Mouse (Mus musculus) heart, adult 9 months (tissue): ENCODE results near the gene Nuak2.

ENCODE experiments used
- DNase-seq, 2 experiments: peaks; one replicate each; pipeline ENCODE4 v3.0.0; 2022; ENCODE audit warnings: low spot score in 2 of 2

Gene Nuak2

DNA sequence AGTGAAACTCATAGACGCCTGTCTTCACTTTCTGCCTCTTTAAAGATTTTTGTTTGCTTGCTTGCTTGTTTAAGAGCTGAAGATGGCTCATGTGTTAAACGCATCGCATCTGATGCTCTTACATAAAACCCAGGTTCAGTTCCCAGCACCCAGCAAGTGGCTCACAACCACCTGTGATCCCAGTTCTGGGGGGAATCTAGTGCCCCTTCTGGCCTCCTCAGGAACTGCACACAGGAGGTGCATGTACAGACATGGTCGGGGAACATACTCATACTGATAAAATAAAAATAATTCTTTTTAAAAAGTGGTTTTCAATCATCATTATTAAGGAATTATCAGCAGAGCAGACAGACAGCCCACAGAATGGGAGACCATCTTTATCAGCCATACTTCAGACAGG lies 35.1 kb downstream of the Nuak2 start:
- no peak for DNase-seq

DNA sequence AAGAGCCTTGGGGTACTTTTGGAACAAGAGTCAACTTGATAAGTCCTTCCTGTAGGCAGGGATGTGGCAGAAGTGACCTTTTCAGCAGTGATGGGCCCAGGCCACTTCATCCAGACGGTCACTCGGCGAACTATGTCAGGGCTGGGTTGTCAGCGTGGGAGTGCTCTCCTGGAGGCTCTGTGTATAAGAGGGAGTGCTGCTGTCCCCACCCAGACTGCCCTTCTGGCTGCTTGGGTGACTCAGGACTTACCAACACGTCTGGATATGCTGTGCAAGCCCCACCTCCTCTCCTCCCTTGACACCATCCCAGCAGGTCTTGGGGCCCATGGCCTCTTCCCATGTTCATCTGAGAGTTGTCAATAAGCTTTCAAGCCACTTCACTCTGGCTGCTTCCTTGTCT lies 37.5 kb downstream of the Nuak2 start:
- no peak for DNase-seq

DNA sequence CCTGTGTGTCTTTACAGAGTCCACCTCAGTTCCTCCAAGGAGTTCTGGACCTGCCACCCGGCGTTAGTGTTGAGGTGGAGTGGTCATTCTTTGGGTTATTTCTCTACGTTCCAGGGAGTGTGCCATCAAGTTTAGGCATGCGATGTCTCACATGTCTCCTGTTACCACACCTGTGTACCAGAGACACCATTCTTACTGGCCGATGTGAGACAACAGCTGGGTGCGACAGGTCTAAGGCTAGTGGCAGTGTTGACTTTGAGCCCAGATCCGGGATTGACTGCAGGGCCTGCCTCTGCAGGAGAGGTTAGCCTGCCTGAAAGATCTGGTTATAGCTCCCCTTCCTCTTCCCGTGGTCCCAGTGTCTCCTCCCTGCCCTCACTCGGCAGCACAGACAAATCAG lies 38.3 kb downstream of the Nuak2 start:
- no peak for DNase-seq

DNA sequence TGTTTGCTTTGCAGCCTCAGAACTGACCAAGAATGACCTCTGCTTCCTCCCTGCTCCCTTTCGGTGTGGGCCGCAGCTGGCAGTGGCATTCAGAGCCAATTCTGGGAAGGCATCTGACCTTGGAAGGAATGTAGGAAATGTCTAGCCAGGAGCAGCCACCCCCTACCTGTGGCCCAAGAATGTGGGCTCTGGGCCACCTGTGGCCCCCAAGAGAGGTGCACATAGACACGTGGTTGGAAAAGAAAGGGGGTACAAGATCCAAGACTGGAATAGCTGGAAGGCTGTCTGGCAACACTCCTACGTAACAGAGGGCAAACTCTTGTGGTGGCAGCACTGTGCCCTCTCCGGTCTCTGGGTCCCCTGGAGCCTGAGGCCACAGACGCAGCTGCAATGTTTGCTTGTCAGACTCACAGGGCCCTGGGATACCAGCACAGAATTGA lies 39.3 kb downstream of the Nuak2 start:
- DNase-seq, result peak; percentile 46 to 58

DNA sequence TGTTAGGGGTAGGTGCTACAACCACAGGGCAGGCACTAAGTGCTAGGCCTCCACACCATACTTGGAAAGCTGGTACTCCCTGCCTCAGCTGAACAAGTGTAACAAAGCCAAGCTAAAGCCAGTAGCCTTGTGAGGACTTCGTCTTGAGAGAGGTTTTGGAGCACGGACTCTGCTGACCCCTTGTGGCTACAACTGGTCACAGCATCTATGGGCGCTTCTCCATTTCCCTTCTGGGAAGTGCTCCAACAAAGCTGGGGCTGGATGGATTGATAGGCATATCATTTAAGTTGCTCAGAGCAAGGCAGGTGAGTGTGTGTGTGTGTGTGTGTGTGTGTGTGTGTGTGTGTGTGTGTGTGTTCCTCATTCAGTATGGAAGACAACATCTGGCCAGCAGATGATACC lies 39.9 kb downstream of the Nuak2 start:
- peak; percentile 79 to 90 for DNase-seq

DNA sequence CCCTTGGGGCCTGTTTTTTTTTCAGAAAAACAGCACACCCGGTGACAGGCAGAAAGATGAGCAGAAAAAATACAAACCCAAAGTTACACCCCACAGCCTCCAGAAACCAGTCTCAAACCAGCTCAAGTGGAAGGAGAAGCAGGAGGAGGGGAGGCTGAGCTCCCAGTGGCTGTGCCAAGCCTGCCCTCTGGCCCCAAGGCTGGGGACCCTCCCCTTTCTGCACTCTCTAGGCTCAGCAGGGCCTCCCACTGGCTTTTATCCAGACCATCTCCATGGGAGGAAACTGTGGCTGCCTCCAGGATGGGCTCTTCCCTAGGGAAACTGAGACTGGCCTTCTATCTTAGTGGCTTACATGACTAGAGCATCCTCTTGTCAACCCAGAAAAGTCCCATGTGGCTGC lies 40.9 kb downstream of the Nuak2 start:
- DNase-seq, result no peak

DNA sequence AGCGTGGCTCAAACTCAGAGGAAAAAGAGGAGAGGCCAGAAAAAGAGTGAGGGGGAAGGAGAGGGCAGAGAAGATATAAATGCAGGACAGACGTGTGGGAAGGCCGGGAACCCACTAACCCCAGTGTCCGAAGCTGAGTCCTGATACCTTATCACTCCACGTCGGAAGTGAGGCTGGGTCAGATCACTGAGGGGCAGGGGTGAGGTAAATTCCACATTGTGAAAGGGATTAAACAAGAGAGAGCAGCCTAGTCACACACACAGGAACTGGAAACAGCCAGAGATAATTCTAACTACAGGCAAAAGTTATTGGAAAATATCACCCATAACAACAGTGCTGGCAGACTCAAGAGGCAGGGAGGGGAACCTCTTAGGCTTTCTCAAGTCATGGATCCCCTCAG lies 46.0 kb downstream of the Nuak2 start:
- no peak for DNase-seq

DNA sequence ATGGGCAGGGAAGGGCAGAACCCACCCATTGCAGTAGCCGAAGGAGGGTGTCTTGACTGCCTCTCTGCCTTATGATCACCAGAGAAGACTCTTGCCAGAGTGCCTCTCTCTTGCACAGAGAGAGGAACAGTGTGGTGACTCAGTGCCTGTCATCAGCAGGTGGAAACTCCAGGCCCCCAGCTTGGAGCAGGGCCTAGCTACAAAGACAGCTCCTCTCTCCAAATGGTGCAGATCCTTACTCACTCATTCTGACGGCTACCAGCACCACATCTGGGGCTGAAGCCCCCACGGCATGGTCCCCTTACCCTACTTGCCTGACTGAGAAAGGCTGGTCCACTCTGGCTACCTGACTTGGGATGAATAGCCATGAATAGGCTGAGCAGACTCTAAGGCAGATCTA lies 48.5 kb downstream of the Nuak2 start:
- DNase-seq, result no peak

DNA sequence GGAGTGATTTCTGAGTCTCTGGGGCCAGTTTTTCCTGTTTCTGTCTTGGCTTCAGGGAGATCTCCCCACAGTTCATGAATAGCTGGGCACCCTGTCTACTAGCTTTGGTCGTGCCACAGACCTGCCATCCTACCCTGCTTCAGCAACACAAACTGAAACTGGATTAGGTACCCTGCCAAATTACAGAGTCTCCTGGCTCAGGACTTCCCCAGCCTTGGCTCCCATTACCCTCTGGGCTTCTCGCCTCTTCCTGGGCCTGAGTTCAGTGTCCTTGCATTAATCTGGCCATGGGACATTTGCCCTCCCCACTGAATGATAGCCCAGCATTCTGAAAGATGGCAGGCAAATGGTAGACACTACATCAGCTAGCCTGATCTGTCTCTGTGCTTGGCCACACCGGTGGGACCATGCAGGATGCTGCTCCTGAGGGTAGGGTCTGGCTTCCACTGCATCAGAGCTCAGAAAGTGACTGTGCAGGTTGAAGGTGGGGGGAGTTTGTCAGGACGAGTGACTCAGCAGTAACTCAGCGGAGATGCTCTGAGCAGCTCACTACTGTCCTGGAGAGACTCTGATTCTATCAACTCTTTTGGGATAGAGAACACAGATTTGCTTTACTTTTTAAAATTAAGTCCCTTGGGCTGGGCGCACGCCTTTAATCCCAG lies 49.1 kb downstream of the Nuak2 start:
- DNase-seq, result peak in 1 of 2 experiments; percentile 56

DNA sequence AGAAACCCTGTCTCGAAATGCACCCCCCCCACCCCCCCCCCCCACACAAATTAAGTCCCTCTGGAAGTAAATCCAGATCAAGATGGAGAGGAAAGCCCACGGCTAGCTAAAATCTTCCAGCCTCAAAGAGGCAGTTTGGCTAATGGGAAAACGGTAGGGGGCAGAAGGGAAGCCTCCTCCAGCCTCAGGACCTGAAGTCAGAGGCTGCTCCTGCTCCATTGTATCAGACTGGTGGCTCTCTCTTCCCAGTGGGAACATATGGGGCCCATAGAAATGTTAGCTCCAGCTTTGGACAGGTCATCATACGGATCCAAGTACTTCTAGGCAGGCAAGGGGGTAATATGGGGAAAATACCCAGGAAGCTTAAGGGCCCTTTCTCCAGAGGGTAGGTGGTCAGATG lies 49.7 kb downstream of the Nuak2 start:
- DNase-seq, result no peak

DNA sequence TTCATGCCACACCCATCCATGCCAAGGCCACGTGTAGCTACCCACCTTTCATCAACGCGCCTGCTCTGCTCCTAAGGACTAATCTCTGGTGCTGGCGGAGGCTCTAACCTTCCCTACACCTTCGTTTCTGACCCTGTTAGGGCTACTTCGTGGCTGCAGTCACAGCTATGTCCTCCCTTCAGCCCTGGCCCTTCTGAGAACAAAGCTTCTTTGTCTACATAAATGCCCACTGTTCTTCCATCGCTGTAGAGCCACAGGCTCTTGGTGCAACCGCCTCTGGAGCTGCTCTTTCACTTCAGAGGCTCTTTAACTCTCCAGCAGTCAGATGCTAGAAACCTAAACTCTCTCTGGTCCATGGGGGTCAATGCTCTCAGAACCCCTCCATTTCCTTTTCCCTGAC lies 50.3 kb downstream of the Nuak2 start:
- no peak for DNase-seq

DNA sequence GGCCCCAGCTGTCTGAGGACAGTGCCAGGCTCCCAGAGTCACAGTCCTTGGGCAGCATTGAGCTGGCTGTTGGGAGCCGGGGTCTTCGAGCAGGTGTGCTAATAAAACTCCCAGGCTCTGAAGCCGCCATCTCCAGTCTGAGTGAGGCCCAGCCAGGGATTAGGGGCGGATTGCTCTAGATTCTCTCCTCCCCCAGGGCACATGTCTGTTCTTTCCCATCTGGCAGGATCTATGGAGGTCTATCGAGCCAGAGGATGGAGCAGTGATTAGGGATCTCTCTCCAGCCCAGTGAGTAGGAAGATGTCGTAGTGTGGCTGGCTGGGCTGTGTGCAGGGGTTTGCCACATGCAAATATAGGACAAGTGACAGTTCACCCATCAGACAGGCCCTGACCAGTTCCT lies 51.0 kb downstream of the Nuak2 start:
- DNase-seq, result no peak

DNA sequence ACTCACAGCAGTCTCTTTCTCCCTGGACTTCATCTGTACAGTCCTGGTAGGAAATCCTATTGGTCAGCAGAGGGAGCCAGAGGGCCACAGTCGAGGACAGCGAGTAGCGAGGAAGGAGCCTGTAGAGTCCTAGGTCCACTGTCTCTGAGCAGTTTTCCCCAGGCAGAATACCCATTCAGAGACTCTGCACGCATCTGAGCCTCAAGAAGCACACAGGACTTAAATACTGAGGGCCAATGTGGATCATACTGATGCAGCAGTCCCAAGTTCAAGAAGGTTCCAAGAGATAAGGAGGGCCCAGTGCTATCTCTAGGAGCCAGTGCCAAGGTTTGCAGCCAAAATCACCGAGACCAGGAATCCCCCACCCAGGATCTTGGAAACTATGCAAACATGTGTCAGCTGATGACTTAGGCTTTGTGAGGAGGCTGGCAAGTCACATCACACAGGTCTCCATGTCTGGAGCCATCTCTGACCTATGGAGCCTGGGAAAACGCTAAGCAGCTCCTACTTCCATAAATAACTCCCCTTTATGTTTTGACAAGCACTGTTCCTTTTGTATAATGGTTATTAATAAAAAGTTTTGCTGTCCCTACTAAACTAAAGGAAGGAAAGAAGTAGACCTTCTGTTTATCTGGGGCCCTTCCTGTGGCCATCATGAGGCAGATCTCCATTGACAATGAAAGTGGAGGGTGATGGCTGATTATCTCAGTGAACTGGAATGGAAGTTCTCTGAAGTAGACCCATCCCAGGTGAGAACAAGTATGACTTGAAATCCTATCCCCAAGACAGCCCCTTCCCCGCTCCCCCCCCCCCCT lies 52.0 kb downstream of the Nuak2 start:
- peak; percentile 78 to 88 for DNase-seq

DNA sequence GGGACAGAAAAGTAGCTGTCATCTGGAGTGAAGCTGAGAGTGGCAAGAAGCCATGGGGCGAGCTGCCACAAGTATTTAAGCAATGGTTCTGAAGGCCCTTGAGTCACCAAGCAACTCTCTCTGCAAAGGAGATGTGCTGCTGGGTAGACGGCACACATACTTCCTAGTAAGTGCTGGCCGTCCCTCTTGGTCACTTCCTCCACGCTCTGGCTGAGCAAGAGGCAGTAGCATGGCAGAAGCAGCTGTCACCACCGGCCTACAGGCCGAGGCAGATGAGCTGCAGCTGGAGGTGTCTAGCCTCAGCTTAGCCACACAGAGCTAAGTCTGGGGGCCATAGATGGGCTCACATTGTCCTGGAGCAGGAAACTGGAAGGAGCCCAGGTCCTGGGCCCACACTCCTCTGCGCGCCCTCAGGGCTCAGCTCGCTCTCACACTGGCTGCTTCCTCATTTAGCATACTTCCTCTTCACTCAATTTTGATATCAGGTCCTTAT lies 54.8 kb downstream of the Nuak2 start:
- DNase-seq, result peak in 1 of 2 experiments; percentile 55

DNA sequence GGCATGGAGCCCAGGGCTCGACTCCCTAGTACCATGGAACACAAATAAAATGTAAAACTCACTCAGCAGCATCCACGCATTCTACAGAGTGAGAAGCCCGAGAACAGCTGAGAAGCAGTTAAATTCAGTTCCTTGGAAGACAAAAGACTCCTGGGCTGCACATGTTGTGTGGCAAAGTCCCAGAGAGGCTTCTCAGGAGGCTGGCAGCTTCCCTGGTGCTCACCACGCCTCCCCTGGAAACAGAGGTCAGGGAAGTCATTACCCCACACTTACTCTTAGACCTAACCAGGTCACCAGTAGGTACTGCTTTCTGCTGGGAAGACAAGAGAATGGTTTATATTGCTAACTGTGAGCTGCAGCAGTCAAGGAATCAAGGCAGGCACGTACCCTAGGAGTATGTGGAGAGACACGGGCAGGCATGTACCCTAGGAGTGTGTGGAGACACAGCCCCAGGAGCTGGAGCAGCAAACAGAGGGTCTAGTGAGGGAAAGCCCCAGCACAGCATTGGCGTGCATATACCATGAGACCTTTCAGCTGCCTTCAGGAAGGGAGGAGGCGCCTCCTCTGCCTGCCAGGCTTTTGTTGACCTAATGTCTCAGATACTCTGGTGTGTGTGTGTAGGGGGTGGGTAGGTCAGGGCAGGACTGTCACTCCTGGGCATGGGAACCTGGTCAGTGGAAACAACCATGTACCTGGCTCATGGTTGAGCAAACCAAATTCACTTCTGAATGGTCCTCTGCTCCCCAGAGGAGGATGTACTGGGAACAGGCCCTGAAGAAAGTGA lies 55.6 kb downstream of the Nuak2 start:
- DNase-seq, result no peak

DNA sequence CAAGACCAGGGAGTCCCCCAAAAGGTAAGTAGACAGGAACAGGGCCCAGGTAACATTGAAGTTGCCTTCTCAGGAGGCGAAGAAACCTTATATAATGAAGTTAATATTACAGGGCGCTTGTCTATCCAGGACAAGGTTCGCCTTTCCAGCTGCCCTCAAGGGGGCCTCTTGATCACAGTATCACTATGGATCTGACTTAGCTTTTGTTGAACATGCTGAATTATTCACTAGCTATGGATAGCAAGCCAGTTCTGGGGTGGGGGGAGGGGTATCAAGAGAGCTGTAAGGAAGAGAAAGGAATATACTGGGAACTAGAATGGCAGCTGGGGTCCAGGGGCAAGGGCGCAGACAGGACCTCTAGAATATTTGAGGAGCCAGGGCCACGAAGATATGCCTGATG lies 56.4 kb downstream of the Nuak2 start:
- no peak for DNase-seq

DNA sequence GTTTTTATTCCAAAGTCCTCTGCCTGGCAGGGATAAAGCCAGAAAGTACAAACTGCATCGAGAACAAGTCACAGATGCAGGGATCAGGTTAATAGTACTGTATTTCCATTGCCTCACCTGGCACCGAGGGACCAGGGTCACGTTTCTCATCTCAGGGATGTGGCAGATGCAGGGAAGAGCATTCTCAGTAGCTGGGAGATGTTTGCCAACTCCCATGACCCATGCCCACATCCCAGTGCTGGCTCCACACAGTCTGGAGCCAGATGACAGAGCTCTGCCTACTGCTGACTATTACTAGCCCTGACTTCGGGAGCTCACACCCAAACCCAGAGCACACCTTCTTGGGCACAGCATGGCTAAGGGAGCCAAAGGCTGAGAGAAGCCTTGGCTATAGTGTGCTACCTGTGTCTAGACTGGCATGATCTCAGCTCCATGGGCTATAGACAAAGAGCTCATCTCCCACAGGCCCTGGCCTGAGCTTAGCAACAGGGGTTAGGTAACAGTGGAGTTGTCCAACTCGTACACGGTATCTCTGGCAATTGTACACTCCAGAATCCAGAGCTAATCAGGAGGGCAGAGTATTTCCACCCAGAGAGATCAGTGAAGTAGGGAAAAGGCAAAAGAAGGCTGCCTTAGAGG lies 57.1 kb downstream of the Nuak2 start:
- DNase-seq, result no peak

DNA sequence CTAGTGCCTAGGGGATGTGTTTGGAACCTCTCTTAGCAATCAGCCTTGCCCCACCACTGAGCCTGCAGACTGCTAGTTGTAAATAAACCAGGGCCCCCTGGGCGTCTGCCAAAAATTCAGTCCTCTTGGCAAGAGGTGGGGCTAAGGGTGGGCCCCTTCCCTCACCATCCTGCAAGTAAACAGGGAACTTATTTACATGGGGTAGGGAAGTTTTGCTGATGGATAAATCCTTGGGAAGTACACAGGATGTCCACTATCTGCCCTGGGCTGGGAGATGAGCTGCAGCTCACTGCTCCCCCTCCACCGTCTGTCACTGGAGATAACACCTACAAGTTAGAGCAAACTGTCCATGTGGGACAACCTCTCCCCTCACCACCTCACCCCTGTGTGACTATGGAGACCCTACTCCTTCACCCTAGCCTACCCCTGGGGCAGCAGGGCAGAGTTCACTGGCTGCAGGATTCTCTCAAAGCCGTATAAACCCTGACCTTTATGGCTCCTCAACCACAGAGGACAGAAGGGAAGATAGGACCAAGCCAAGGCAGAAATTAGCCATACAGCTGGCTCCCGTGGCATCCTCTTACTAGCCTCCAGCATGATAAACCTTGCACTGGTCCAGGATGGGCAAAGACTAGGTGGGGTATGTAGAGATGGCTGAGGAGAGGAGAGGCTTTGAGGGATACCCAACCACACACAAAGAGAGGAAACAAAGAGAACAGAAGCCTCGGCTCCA lies 58.4 kb downstream of the Nuak2 start:
- peak in 1 of 2 experiments; percentile 47 for DNase-seq

DNA sequence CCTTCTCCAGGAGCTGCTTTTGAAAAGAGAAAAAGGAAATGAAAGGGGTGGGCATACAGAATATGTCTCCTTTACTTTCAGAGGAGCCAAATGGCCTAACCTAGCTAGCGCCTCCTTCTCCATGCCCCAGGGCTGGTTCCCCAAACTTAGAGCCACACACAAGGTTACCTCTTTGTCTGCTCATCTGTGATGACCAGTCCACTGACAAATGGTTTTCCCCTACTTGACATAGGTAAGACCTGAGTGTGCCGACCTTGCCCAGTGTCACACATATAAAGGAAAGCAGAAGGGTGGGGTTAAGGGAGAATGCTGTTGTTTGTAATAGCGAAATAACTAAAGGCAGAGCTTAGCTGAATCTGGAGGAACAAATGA lies 58.9 kb downstream of the Nuak2 start:
- DNase-seq, result no peak

DNA sequence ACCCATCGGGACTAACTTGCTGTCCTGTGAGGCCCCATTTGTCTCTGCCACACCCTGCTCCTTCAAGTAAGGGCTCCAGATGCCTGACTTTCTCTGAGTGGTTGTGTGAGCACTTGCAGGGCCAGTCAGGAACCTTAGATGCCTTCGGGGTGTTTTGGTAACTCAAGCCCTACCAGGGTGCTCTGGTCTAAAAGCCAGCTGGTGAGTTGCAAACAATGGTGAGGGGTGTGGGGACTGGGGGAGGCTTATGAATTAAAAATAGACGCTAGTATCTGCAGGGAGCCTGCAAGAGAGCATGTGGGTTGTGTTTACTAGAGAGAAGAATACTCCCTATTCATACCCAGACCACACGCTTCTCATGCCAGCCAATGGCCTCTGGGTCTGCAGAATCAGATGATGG lies 59.3 kb downstream of the Nuak2 start:
- DNase-seq, result no peak
